Mouse (Mus musculus) thymus, adult 2 months (tissue): ENCODE data around the gene Nepro. TPM values are rescaled to one million over a fixed set of nuclear protein-coding genes. Genes with fewer than 3 reads are reported as not detected.

Source experiments
- DNase-seq: peaks from one replicate; pipeline ENCODE4 v3.0.0; 2021
- H3K27ac ChIP-seq: fragments of 200-500 bp; 2 replicates; pipeline ENCODE4 v1.5.1; 2012; ENCODE audit warnings: low read length, control low read depth; ENCODE audit not compliant: control insufficient read depth, insufficient read depth
- H3K27me3 ChIP-seq: fragments of 200-500 bp; 2 replicates; pipeline ENCODE4 v1.6.1; 2012; ENCODE audit warnings: mild to moderate bottlenecking, low read length, moderate library complexity, mixed read lengths; ENCODE audit not compliant: control insufficient read depth, insufficient read depth
- H3K36me3 ChIP-seq: fragments of 200-500 bp; 2 replicates; pipeline ENCODE4 v1.6.1; 2012; ENCODE audit warnings: mild to moderate bottlenecking, low read length, moderate library complexity; ENCODE audit not compliant: control insufficient read depth, insufficient read depth
- H3K4me1 ChIP-seq: fragments of 200-500 bp; replicated peaks from 2 replicates; pipeline ENCODE4 v1.6.1; 2012; ENCODE audit warnings: low read length; ENCODE audit not compliant: control insufficient read depth, insufficient read depth
- H3K4me3 ChIP-seq: fragments of 200-500 bp; 2 replicates; pipeline ENCODE4 v1.5.1; 2012; ENCODE audit warnings: mild to moderate bottlenecking, low read length, control low read depth, moderate library complexity; ENCODE audit not compliant: control insufficient read depth, insufficient read depth
- CTCF ChIP-seq: fragments of 200-500 bp; IDR thresholded peaks from 2 replicates; pipeline ENCODE4 v1.5.1; 2012; ENCODE audit warnings: mild to moderate bottlenecking, control low read depth, low read length, moderate library complexity, borderline replicate concordance; ENCODE audit not compliant: control insufficient read depth, poor library complexity, insufficient read depth; ENCODE audit errors: extremely low read depth
- POLR2A ChIP-seq: fragments of 200-500 bp; IDR thresholded peaks from 2 replicates; pipeline ENCODE4 v1.6.1; 2012; ENCODE audit warnings: mild to moderate bottlenecking, low read length, control low read depth, moderate library complexity; ENCODE audit not compliant: control insufficient read depth, poor library complexity, insufficient read depth; ENCODE audit errors: extremely low read depth
- WGBS: fragments of 180-500 bp; shearing (Covaris S2); methylation state at CpG from one replicate; pipeline ENCODE4 v1.1.7; 2018; 5-methylcytosine and 5-hydroxymethylcytosine counted together
- polyA plus RNA-seq: library from polyadenylated mRNA; depleted of rRNA; stranded (reverse); fragments of >200 nt; gene quantifications from 2 replicates; pipeline ENCODE4 v1.2.3, GENCODE M21; 2012

The Nepro gene
- polyA plus RNA-seq, 1 experiment = 6.8 TPM

DNA sequence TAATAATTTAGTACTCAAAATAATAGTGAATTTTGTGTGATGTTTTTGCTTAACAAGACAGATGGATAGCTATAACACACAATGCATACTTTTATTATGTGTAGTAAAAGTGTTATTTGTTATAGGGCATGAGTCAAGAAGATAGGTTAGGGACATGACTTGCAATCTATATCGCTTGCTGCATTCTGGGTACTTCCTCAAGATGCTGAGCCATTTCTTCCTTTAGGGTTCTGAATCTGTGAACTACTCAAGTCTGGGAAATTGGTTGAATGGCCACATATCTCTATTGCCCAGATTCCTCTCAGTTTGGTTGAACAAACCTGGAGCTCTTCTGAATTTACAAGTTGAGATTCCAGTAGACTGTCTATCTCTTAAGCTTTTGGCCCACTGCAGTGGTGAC lies 31.6 kb upstream of the Nepro start:
- no peaks in the 10 kb centered on the region for H3K36me3 ChIP-seq
- no peak overlapping the region for H3K27ac ChIP-seq
- H3K4me1 ChIP-seq = peaks cover 2% of the 10 kb centered on the region; the same call in 1 of the 2 replicates
- 0 out of 2 replicates have a peak, but pooled peaks cover 2% of the 10 kb centered on the region for H3K27me3 ChIP-seq
- DNase-seq = no peak
- TF ChIP-seq CTCF = no peak
- no peak for TF ChIP-seq POLR2A
- H3K4me3 ChIP-seq = no peak overlapping the region
- WGBS = 61% methylated on average over 1 of the region's 1 CpGs

DNA sequence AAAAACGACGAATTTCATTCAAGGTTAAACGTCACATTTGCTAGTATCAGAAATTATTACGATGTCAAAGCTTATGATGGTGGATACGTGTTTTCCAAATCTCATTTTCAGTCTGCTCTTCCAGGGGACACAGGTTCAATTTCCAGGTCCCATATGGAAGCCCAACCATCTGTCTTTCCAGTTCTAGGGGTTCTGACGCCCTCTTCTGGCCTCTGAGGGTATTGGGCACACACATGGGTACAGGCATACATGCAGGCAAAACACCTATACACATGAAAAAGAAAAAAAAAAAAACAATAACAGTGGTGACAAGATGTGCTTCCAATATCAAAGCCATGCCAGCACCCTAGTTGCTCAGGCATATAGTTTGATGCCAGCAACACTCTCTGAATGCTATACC lies 30.4 kb upstream of the Nepro start:
- 0 out of 2 replicates have a peak, but pooled peaks cover 2% of the 10 kb centered on the region for H3K27me3 ChIP-seq
- H3K36me3 ChIP-seq = no peaks in the 10 kb centered on the region
- TF ChIP-seq POLR2A (no peak), CTCF (no peak)
- WGBS = 86% methylated on average over 6 of the region's 6 CpGs
- no peak overlapping the region for H3K27ac ChIP-seq
- H3K4me3 ChIP-seq = no peak overlapping the region
- no peak for DNase-seq
- peaks cover 2% of the 10 kb centered on the region; the same call in 1 of the 2 replicates for H3K4me1 ChIP-seq

DNA sequence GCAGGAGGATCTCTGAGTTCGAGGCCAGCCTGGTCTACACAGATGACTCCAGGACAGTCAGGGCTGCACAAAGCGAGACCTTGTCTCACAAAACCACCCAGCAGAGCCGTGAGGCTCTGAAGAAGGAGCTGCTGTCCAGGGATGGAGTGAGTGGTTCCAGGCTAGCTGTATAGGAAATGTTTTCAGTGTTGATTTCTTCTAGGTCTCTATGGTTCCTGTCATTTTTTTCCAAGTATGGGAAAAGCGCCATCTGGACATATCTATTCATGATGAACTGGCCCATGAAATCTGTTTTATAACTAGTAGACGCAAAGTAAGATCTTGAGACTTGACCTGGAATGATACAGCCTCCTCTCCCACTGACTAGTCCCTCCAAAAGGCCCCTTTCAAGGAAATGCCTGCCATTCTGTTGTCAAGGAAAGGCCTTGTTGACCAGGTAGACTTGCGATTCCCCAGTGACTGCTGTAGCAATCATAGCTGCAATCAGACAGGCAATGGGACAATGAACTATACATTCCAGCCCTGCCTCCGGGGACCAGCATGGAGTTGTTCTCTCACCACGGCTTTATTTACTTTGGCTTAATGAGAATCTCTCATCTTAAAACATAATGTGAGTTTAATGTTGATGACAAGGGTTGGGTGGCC lies 28.8 kb upstream of the Nepro start:
- H3K4me1 ChIP-seq = peaks cover 2% of the 10 kb centered on the region; the same call in 1 of the 2 replicates
- no peaks in the 10 kb centered on the region for H3K36me3 ChIP-seq
- H3K27ac ChIP-seq = no peak overlapping the region
- DNase-seq = no peak
- WGBS = 93% methylated on average over 8 of the region's 8 CpGs
- no peak overlapping the region for H3K4me3 ChIP-seq
- TF ChIP-seq POLR2A (no peak), CTCF (no peak)
- no peaks in the 10 kb centered on the region for H3K27me3 ChIP-seq

DNA sequence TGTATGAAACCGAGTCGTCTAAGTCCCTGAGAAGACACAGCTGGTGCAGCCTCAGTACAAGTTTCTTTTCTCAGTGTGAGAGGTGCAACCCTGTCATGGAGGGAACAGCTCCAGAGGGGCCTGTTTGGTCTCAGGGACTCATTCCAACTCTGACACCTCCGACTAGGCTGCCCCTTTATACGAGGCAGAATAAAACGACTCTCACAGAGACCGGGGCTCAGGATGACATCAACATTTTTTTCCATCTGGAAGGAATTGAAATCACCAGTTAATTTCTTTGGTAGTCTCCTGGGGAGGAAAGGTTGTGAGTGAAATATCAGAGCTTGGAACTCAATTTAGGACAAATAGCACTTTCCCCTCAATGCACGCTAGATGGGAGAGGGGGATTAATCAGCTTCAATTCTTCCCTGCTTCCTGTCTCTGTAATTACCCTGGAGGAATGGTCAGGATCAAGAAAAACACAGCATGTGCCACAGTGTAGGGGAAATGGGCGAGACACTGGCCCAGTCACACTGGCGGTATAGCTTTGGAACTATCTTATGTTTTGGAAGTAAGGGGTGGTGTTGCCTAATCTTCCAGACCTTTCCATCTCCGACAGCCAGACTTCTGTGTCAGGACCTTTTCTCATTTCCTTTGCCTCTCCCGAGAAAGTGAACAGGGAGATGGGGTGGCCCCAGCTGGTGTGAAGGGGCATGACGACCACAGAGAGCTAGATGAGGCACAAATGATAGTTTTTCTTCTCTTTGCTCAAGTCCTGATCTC lies 28.1 kb upstream of the Nepro start:
- no peak overlapping the region for H3K4me3 ChIP-seq
- TF ChIP-seq POLR2A = no peak
- no peak for TF ChIP-seq CTCF
- WGBS = 87% methylated on average over 12 of the region's 12 CpGs
- H3K4me1 ChIP-seq = peaks cover 2% of the 10 kb centered on the region; the same call in 1 of the 2 replicates
- no peak overlapping the region for H3K27ac ChIP-seq
- no peak for DNase-seq
- no peaks in the 10 kb centered on the region for H3K27me3 ChIP-seq
- H3K36me3 ChIP-seq = no peaks in the 10 kb centered on the region

DNA sequence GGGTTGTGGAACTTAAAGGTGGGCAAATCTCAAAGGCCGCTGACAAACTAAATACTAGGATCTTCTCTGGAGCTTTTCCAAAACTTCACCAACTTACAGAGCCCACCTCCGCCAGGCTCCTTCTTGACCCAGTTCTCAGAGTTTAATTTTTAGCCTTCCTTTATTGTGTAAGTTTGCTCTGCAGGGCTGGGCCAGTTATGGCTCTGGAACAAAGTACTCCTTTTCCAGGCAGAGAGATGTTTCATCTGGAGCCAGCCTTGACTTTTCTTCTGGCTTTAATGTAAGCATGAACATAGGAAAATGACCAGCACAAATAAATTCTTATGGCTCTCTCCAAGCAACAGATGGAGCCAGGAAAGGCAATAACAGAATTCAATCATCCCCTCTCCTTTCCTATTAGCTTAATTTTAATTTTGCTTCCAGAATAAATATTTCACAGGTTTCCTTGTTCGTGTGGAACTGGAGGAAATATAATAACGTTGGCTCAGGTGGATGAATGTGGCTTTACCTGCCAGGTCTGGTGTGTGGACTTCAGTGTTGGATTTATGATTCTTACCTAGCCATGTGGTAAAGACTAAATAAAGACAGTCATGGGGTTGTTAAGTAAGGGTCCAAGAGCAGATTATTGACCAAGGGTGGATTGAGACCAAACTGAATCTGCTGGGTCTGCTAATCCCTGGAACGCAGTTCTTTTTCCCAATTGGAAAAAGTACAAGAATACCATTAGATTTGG lies 26.5 kb upstream of the Nepro start:
- H3K4me3 ChIP-seq = no peak overlapping the region
- no peaks in the 10 kb centered on the region for H3K36me3 ChIP-seq
- no peaks in the 10 kb centered on the region for H3K27me3 ChIP-seq
- no peak for DNase-seq
- no peak overlapping the region for H3K27ac ChIP-seq
- WGBS = 94% methylated on average over 5 of the region's 5 CpGs
- no peak for TF ChIP-seq POLR2A
- no peaks in the 10 kb centered on the region for H3K4me1 ChIP-seq

DNA sequence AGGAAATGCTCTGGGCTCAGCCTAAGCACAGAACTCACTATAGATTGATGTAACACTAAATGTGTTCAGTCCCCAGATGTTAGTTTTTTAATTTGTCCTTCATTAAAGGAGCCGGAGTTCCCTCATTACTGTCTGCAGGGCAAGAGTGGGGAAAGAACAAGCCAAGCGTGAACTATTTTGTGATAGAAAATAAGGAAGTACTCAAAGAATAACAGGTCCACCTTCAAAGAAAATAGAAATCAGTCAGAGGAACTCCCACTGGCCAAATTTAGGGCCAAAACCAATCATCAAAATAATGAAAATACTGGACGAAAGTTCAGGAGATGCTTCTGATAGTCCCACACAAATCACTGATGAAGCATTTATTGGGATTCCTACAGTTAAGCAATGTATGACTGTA lies 22.9 kb upstream of the Nepro start:
- no peak overlapping the region for H3K4me3 ChIP-seq
- no peaks in the 10 kb centered on the region for H3K36me3 ChIP-seq
- DNase-seq = no peak
- no peaks in the 10 kb centered on the region for H3K4me1 ChIP-seq
- WGBS = 95% methylated on average over 3 of the region's 3 CpGs
- H3K27me3 ChIP-seq = no peaks in the 10 kb centered on the region
- H3K27ac ChIP-seq = no peak overlapping the region
- TF ChIP-seq CTCF (no peak), POLR2A (no peak)
